Mouse (Mus musculus): ENCODE measurements around the gene Xylt1.

DNA sequence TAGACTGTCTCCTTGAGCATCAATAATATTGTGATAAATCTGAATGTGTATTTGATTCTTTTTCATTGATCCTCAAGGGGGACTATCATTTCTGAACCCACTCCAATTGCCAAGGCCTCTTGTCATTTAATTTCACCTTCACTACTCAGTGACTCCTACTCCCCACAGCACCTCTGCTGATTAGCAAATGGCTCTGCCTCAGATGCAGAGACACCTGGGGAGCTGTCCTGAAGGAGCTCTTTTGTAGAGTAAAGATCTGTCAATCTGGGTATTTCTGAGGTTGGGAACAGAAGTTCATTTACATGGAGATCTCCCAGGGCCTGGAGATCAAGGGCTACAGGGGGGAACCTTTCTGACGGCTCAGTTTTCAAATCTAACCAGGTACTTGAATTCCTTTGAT, 98.2 kb downstream of the Xylt1 start:
- TF ChIP-seq CTCF (IDR thresholded peaks at IDR 0.05; ENCODE audit: insufficient read depth, low read length) = no peak
- no peak for TF ChIP-seq POLR2A (IDR thresholded peaks at IDR 0.05; ENCODE audit: borderline replicate concordance, extremely low read depth, low read depth, low read length)
